Mouse (Mus musculus): ENCODE results near the gene Efcc1. TPM values are rescaled to one million over a fixed set of nuclear protein-coding genes. Genes with fewer than 3 reads are reported as not detected.
"Not testable (repeated sequence)": the region's sequence is repeated elsewhere in the genome, so short reads cannot be mapped to it uniquely, and the experiment has no call there.

Efcc1 gene
- polyA plus RNA-seq, 1 experiment from 2014 or later, result 1.5 TPM

DNA sequence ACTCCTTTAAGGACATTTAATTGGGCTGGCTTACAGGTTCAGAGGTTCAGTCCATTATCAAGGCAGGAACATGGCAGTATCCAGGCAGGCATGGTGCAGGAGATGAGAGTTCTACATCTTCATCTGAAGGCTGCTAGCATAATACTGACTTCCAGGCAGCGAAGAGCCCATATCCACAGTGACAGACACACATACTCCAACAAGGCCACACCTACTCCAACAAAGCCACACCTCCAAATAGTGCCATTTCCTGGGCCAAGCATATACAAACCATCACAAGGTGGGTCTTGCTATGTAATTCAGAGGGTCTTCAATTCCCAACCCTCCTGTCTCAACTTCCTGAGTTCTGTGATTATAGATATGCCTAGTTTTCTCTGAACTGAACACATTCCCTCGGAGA lies 33.6 kb downstream of the Efcc1 start:
- ATAC-seq (replicated peaks; ENCODE audit: low FRiP score); H3K4me3 ChIP-seq (replicated peaks); H3K27ac ChIP-seq; H3K9ac ChIP-seq; H3K9me3 ChIP-seq (replicated peaks); H3K4me1 ChIP-seq; H3K27me3 ChIP-seq; H3K36me3 ChIP-seq; H3K4me2 ChIP-seq: not testable (repeated sequence)
- WGBS, result 91% methylated on average over 2 of the region's 2 CpGs

DNA sequence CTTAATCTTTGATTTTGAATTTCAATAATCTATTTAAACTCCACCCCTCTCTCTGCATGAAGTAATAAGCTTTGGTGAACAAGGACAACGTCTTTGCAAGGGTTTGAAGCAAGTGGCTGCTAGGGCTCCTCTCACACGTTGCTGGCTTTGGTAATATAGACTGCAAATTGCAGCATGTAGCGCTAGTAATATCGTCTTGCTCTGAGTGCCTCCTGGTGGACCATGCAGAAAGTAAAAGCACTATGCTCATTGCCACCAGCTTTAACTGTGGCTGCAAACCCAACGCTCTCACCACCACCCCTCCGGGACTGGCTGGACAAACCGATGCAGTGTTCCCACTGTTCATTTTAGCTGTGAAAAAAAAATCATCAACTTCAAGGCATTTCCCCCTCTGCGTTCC lies 40.0 kb downstream of the Efcc1 start:
- H3K36me3 ChIP-seq, result no peaks in the 10 kb centered on the region
- H3K9ac ChIP-seq, result no peak overlapping the region
- ATAC-seq (replicated peaks; ENCODE audit: low FRiP score), result no peak
- no peak overlapping the region for H3K27ac ChIP-seq
- H3K4me3 ChIP-seq (replicated peaks), result no peak overlapping the region
- H3K27me3 ChIP-seq, result no peaks in the 10 kb centered on the region
- WGBS, result 52% methylated on average over 8 of the region's 8 CpGs
- H3K4me1 ChIP-seq, result no peaks in the 10 kb centered on the region
- no peaks in the 10 kb centered on the region for H3K9me3 ChIP-seq (replicated peaks)
- no peak overlapping the region for H3K4me2 ChIP-seq

DNA sequence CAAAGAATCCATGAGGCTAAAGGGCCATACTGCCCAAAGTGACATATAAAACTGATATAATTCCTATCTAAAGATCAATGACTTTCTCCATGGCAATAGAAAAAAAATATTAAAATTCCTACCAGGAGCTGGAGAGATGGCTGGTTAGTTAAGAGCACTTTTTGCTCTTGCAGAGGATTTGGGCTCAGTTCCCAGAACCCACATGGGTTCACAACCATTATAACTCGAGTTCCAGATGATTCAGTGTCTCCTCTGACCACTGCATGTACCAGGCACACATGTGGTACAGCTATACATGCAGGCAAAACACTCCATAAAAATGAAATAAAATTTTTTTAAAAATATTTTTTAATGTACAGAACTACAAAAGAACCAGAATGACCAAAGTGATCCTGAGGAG lies 43.8 kb downstream of the Efcc1 start:
- H3K36me3 ChIP-seq, result no peaks in the 10 kb centered on the region
- H3K9ac ChIP-seq, result no peak overlapping the region
- H3K27ac ChIP-seq, result no peak overlapping the region
- H3K9me3 ChIP-seq (replicated peaks), result no peaks in the 10 kb centered on the region
- WGBS, result 55% methylated on average over 1 of the region's 1 CpGs
- peaks cover 11% of the 10 kb centered on the region; the same call in 1 of the 2 replicates for H3K4me1 ChIP-seq
- no peak overlapping the region for H3K4me3 ChIP-seq (replicated peaks)
- no peak for ATAC-seq (replicated peaks; ENCODE audit: low FRiP score)
- no peaks in the 10 kb centered on the region for H3K27me3 ChIP-seq
- H3K4me2 ChIP-seq, result no peak overlapping the region

DNA sequence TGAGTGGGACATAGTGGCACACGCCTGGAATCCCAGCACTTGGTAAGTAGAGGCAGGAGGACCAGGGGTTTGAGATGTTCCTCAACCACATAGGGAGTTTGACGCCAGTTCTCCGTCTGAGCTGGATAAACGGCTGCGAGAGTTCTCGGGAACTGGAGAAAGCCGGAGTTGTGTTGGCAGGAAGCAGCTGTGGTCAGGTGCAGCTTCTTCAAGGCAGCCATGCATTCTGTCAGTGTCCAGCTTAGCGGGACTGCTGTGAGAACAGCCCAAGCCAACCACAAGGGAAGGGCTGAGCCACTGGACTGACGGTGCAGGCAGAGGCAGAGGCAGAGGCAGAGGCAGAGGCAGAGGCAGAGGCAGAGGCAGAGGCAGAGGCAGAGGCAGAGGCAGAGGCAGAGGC lies 44.2 kb downstream of the Efcc1 start:
- no peak overlapping the region for H3K27ac ChIP-seq
- H3K27me3 ChIP-seq, result no peaks in the 10 kb centered on the region
- H3K4me3 ChIP-seq (replicated peaks), result no peak overlapping the region
- peaks cover 11% of the 10 kb centered on the region; the same call in 1 of the 2 replicates for H3K4me1 ChIP-seq
- WGBS, result 81% methylated on average over 9 of the region's 9 CpGs
- H3K9ac ChIP-seq, result no peak overlapping the region
- no peaks in the 10 kb centered on the region for H3K9me3 ChIP-seq (replicated peaks)
- no peak for ATAC-seq (replicated peaks; ENCODE audit: low FRiP score)
- H3K36me3 ChIP-seq, result no peaks in the 10 kb centered on the region
- H3K4me2 ChIP-seq, result no peak overlapping the region

DNA sequence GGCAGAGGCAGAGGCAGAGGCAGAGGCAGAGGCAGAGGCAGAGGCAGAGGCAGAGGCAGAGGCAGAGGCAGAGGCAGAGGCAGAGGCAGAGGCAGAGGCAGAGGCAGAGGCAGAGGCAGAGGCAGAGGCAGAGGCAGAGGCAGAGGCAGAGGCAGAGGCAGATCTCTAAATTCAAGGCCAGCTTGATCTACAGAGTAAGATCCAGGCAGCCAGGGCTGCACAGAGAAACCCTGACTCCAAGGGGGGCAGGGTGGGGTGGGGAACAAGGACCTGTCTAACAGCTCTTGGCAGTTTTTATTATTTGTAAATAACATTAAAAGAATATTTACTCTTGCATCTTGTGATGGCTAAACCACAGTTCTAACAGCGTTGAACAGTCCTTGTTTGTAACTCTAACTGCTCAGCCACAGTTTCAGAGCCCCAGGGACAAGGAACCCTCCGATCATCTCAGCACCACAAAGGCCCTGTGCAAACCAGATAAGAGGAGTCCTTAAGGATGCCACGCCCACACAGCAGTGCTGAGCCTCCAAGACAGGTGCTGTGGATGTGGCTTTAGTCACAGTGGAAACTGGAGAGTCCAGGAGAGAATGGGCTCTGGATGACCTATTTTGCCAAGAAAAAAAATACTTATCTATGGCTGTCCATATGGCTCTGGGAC lies 45.0 kb downstream of the Efcc1 start:
- no peaks in the 10 kb centered on the region for H3K27me3 ChIP-seq
- WGBS, result 69% methylated on average over 3 of the region's 3 CpGs
- ATAC-seq (replicated peaks; ENCODE audit: low FRiP score), result no peak

DNA sequence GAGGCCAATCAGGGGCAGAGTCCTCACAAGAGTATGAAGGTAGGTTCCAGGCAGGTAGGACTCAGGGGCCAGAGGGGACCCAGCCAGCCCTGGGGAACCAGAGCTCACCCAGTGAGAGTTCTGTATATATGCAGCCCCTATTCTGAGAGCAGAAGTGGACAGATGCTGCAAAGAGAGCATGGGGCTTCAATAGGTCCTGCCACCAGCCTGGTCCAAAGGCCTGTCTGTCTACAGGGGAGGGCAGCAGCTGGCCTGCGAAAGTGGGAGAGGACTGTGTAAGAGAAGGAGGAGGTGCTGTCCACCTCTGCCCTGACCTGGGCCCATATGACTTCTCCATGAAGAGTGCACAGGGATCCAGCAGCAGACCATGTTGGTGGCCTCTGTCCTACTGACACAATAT lies 46.0 kb downstream of the Efcc1 start:
- WGBS, result 50% methylated on average over 1 of the region's 1 CpGs
- no peak overlapping the region for H3K4me3 ChIP-seq (replicated peaks)

More for the DNA sequence above, 45.0 kb downstream of the Efcc1 start:
- Histone ChIP-seq H3K9ac (no peak overlapping the region), H3K4me3 (replicated peaks) (no peak overlapping the region), H3K27ac (no peak overlapping the region), H3K36me3 (no peaks in the 10 kb centered on the region), H3K4me2 (no peak overlapping the region), H3K9me3 (replicated peaks) (no peaks in the 10 kb centered on the region), H3K4me1 (peaks cover 11% of the 10 kb centered on the region; the same call in 1 of the 2 replicates)

DNA sequence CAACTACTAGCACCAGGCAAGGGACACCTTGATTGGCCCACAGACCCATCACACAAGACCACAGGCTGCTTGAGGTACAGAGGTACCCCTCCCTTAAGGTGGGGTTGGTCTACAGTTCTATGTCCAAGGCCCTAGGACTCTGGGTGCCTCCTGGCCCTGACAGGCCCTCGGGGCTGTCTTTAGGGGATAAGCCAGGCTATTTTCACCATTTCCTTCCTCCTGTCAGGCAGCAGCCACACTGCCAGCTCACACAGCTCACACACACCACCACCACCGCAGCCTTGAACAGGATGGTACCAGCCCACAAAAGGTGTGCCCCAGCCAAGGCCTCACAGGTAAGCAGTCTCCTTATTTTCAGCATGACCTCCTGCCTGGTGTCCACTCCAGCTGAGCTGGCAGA lies 47.2 kb downstream of the Efcc1 start, which contains the start of gene Gp9:
Gene Gp9, plus strand, starts transcription at position 231 of the 400 bp plus-strand sequence.
- Histone ChIP-seq H3K4me3 (replicated peaks) (no peak within 1 kb of the TSS), H3K4me2 (no peak within 1 kb of the TSS), H3K27ac (no peak within 1 kb of the TSS), H3K9ac (no peak within 1 kb of the TSS), H3K9me3 (replicated peaks) (no peaks in the 10 kb centered on the region), H3K4me1 (peaks cover 11% of the 10 kb centered on the region; the same call in 1 of the 2 replicates), H3K36me3 (no peaks in the 10 kb centered on the region), H3K27me3 (no peaks in the 10 kb centered on the region)
- 61% methylated on average over 2 of the region's 2 CpGs for WGBS
- no peak for ATAC-seq (replicated peaks; ENCODE audit: low FRiP score)

More for the DNA sequence above, 46.0 kb downstream of the Efcc1 start:
- no peak overlapping the region for H3K4me2 ChIP-seq
- no peak overlapping the region for H3K9ac ChIP-seq
- H3K27ac ChIP-seq, result no peak overlapping the region
- no peaks in the 10 kb centered on the region for H3K9me3 ChIP-seq (replicated peaks)
- no peaks in the 10 kb centered on the region for H3K36me3 ChIP-seq
- ATAC-seq (replicated peaks; ENCODE audit: low FRiP score), result no peak
- peaks cover 11% of the 10 kb centered on the region; the same call in 1 of the 2 replicates for H3K4me1 ChIP-seq
- H3K27me3 ChIP-seq, result no peaks in the 10 kb centered on the region

DNA sequence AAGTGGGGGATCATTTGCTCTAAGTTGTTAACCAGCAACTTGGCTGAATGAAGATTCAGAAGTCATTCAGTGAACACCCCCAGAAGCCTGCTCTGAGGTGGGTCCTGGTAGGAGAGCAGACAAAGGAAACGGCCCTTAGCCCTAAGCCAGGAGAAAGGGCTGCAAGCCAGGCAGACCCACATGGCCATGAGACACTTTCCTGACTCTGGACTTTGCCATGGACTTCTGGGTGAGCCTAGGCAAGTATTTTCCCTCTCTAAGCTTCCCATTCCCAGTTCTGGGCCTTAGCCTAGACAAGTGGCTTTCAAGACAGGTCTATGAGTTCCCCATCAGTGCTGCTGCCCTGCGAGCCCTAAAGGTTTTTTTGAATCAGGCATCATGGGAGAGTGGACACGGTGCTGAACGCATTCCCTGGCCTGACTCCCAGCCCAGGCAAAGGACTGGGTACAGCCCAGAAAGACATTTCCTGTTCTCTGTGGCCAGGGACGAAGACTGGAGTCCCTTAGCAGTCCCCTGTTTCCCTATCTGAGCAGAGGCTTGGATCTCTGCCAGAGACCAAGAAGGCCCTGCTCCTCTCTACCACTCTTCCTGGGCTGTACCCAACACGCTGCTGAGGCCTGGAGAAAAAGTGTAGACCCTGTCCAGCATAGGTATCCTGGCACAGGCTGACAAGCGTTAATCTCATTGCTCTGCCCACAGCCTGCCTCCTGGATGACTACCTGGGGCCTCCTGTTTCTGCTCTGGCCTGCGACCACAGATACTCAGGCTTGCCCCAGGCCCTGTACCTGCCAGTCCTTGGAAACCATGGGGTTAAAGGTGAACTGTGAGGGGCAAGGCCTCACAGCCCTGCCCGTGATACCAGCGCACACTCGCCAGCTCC lies 47.9 kb downstream of the Efcc1 start:
- 65% methylated on average over 11 of the region's 11 CpGs for WGBS
- peaks cover 11% of the 10 kb centered on the region; the same call in 1 of the 2 replicates for H3K4me1 ChIP-seq
- no peaks in the 10 kb centered on the region for H3K36me3 ChIP-seq
- H3K27me3 ChIP-seq, result no peaks in the 10 kb centered on the region
- no peak overlapping the region for H3K9ac ChIP-seq
- ATAC-seq (replicated peaks; ENCODE audit: low FRiP score), result no peak
- H3K27ac ChIP-seq, result no peak overlapping the region
- H3K4me2 ChIP-seq, result no peak overlapping the region
- no peak overlapping the region for H3K4me3 ChIP-seq (replicated peaks)
- no peaks in the 10 kb centered on the region for H3K9me3 ChIP-seq (replicated peaks)

DNA sequence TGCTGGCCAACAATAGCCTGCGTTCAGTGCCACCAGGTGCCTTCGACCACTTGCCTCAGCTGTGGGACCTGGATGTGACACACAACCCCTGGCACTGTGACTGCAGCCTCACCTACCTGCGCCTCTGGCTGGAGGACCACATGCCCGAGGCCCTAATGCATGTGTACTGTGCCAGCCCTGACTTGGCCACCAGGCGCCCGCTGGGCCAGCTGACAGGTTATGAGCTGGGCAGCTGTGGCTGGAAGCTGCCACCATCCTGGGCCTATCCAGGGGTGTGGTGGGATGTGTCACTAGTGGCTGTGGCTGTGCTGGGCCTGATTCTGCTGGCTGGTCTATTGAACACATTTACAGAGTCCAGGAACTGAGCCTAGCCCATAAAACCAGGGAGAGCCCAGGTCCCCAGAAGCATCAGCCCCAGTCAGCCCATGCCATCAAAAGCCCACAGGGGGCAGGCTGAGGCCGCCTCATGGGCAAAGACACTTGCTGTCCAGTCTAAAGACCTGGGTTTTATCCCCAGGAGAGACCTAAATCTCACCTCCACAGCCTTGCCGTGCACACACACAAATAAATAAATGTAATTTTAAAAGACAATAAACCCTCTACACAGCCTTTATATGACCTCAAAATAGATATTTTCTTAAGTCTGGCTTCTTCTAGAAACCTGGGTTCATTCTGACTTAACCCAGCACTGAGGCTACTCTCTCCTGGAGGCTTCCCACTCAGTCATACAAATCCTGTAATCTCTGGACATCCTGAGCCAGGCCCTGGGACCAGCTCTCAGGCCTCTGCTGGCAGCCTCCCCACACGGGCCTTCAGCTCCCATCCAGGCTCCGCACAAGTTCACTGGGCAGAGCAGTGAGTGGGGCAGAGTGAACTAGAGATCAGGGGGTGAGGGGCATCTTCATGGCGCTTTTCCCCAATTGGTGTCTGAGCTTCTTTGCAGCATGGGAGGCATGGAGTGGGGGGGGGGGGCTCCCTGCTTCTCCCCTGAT lies 48.8 kb downstream of the Efcc1 start:
- 83% methylated on average over 11 of the region's 11 CpGs for WGBS
- H3K4me2 ChIP-seq, result no peak overlapping the region
- H3K27me3 ChIP-seq, result no peaks in the 10 kb centered on the region
- no peak overlapping the region for H3K27ac ChIP-seq
- H3K9ac ChIP-seq, result no peak overlapping the region
- H3K9me3 ChIP-seq (replicated peaks), result no peaks in the 10 kb centered on the region
- peaks cover 11% of the 10 kb centered on the region; the same call in 1 of the 2 replicates for H3K4me1 ChIP-seq
- H3K36me3 ChIP-seq, result no peaks in the 10 kb centered on the region
- no peak overlapping the region for H3K4me3 ChIP-seq (replicated peaks)
- ATAC-seq (replicated peaks; ENCODE audit: low FRiP score), result no peak

DNA sequence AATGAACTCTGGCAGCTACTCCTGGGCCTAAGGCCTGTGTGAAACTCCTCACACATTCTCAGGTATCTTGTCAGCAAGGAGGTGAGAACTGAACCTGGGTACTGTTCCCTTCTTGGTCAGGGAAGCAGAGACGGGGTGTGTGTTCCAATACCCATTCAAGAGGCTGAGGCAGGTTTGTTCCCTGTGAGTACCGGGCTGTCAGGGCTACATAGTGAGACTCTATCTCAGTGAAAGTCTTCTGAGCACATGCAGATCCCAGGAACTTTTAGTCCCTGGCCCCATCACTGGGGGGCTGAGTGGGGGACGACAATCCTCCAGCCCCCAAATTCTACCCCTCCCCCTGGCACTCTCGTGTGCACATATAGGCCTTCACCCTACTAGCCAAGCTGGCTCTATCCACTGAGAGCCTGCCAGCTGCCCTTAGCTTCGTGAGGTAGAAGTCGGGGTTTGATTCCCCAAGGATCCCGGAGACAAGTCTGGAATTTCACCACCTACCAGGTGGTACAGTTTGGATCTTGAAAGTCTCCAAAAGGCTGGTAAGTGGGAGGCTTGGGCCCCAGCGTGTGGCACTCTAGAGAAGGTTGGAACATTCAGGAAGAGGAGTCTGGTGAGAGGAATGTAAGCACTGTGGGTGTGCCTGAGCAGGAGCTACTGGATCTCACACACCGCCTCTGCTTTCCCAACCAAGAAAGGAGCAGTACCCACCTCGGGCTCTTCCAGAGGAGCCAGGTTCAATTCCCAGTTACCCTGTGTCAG lies 50.1 kb downstream of the Efcc1 start:
- Histone ChIP-seq H3K27me3 (no peaks in the 10 kb centered on the region), H3K9ac (no peak overlapping the region), H3K9me3 (replicated peaks) (no peaks in the 10 kb centered on the region), H3K4me2 (no peak overlapping the region), H3K27ac (no peak overlapping the region), H3K4me1 (peaks cover 11% of the 10 kb centered on the region; the same call in 1 of the 2 replicates), H3K36me3 (no peaks in the 10 kb centered on the region), H3K4me3 (replicated peaks) (no peak overlapping the region)
- WGBS, result 82% methylated on average over 10 of the region's 10 CpGs
- no peak for ATAC-seq (replicated peaks; ENCODE audit: low FRiP score)

DNA sequence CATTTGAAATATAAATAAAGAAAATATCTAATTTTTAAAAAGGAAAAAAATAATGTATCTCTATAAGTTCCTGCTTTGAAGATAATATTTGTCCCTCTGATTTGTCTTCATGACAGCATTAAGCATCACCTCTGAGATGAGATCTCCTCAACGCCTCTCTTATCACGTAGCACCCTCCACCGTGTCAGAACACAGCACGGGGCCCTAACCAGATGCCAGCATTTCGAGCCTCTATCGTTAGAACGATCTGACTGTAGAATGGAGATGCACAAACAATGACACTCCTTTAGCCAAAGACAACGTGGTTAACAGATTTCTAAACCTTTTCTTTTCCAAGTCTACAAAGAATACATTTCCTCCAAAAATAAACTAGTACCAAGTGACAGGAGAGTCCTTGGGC lies 53.4 kb downstream of the Efcc1 start:
- no peaks in the 10 kb centered on the region for H3K27me3 ChIP-seq
- H3K4me2 ChIP-seq, result no peak overlapping the region
- H3K4me3 ChIP-seq (replicated peaks), result no peak overlapping the region
- H3K4me1 ChIP-seq, result peaks cover 1% of the 10 kb centered on the region
- no peaks in the 10 kb centered on the region for H3K9me3 ChIP-seq (replicated peaks)
- H3K9ac ChIP-seq, result no peak overlapping the region
- H3K36me3 ChIP-seq, result no peaks in the 10 kb centered on the region
- no peak for ATAC-seq (replicated peaks; ENCODE audit: low FRiP score)
- WGBS, result 78% methylated on average over 8 of the region's 8 CpGs
- H3K27ac ChIP-seq, result no peak overlapping the region
